ENCODE assay signal across 10 mouse cellular contexts in the genomic region with DNA sequence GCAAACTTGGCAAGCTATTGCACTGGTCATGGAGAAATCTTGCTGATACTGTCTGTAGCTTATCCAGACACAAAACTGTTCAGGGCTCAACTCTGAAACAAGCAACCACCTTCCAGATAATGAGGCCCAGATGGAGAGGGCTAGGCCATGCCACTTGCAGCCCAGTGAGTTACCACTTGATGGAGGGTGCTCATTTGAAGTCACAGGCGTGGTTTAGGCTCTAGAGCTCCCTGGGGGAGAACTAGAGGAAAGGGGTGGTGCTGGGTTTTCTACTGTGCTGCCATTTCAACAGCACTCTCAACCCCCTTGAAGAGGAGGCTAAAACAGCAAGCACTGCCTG. TPM values are rescaled to one million over a fixed set of nuclear protein-coding genes. Genes with fewer than 3 reads are reported as not detected.
DNase-seq lines count a peak whose midpoint lies in the region; ATAC-seq lines count a peak whose summit lies in the region.
"Had no signal": no experiment of that assay in that cellular context is flagged by ENCODE, and none has a peak within 500 bp of the region (broad histone marks: within the 10 kb centered on the region; RNA-seq: fewer than 3 reads in every experiment).

No protein-coding gene starts in this region.

- WGBS in heart, embryonic 10.5 days = 4% methylated on average over 1 of the region's 1 CpGs
- WGBS in midbrain, embryonic 10.5 days = 33% methylated on average over 1 of the region's 1 CpGs
- 48% methylated on average over 1 of the region's 1 CpGs for WGBS in midbrain, embryonic 11.5 days
- WGBS in limb, embryonic 10.5 days = 0% methylated on average over 1 of the region's 1 CpGs
- WGBS in stomach, embryonic 15.5 days = 31% methylated on average over 1 of the region's 1 CpGs

- peak overlapping the region; percentile 94 for H3K27ac ChIP-seq in heart, embryonic 10.5 days
- peak overlapping the region; percentile 69; the same call in 1 of the 2 replicates for H3K27ac ChIP-seq in midbrain, embryonic 10.5 days (replicated peaks)
- H3K27ac ChIP-seq in midbrain, embryonic 11.5 days (ENCODE audit: low read depth, low read length) = no peak overlapping the region; the same call in 1 of the 2 replicates
- peak overlapping the region; percentile 88 for H3K27ac ChIP-seq in limb, embryonic 10.5 days
- peak overlapping the region; percentile 89 for H3K27ac ChIP-seq in stomach, embryonic 15.5 days

- no peaks in the 10 kb centered on the region for H3K27me3 ChIP-seq in heart, embryonic 10.5 days (ENCODE audit: insufficient read depth, poor library complexity, severe bottlenecking)
- H3K27me3 ChIP-seq in midbrain, embryonic 10.5 days (ENCODE audit: low read depth, poor library complexity, severe bottlenecking) = no peaks in the 10 kb centered on the region
- H3K27me3 ChIP-seq in midbrain, embryonic 11.5 days (ENCODE audit: control insufficient read depth, insufficient read depth, low read length) = no peaks in the 10 kb centered on the region
- no peaks in the 10 kb centered on the region for H3K27me3 ChIP-seq in limb, embryonic 10.5 days (ENCODE audit: low read depth, poor library complexity, severe bottlenecking)
- no peaks in the 10 kb centered on the region for H3K27me3 ChIP-seq in stomach, embryonic 15.5 days (replicated peaks)

- DNase-seq in heart, embryonic 10.5 days (ENCODE audit: low spot score) = no peak
- no peak for DNase-seq in heart, adult 18-20 months
- no peak for DNase-seq in midbrain, embryonic 10.5 days (ENCODE audit: low spot score)
- DNase-seq in midbrain, embryonic 11.5 days (ENCODE audit: low spot score, missing footprints) = no peak
- peak; percentile 64 for DNase-seq in limb, embryonic 10.5 days (ENCODE audit: low spot score)
- DNase-seq in adrenal gland, adult (ENCODE audit: inconsistent age in 2 of 2, low spot score in 1 of 2) = no peak
- no peak for DNase-seq in frontal cortex, adult 2 months (ENCODE audit: extremely low spot score in 1 of 2, low spot score in 1 of 2)
- DNase-seq: gastrocnemius, postnatal 10 days had no signal

- peaks cover 30% of the 10 kb centered on the region for H3K36me3 ChIP-seq in heart, embryonic 10.5 days
- H3K36me3 ChIP-seq in midbrain, embryonic 10.5 days = peaks cover 61% of the 10 kb centered on the region
- no peaks in the 10 kb centered on the region for H3K36me3 ChIP-seq in midbrain, embryonic 11.5 days (ENCODE audit: control insufficient read depth, insufficient read depth, low read length)
- peaks cover 56% of the 10 kb centered on the region for H3K36me3 ChIP-seq in limb, embryonic 10.5 days
- no peaks in the 10 kb centered on the region for H3K36me3 ChIP-seq in stomach, embryonic 15.5 days

- H3K9ac ChIP-seq in midbrain, embryonic 11.5 days (ENCODE audit: low read length) = no peak overlapping the region
- no peak overlapping the region for H3K9ac ChIP-seq in stomach, embryonic 15.5 days

- H3K4me1 ChIP-seq in heart, embryonic 10.5 days = peaks cover 96% of the 10 kb centered on the region
- peaks cover 46% of the 10 kb centered on the region for H3K4me1 ChIP-seq in midbrain, embryonic 10.5 days
- H3K4me1 ChIP-seq in midbrain, embryonic 11.5 days (ENCODE audit: control insufficient read depth, insufficient read depth, low read length) = peaks cover 13% of the 10 kb centered on the region
- H3K4me1 ChIP-seq in limb, embryonic 10.5 days = peaks cover 87% of the 10 kb centered on the region
- H3K4me1 ChIP-seq in stomach, embryonic 15.5 days = peaks cover 66% of the 10 kb centered on the region

- no peaks in the 10 kb centered on the region for H3K9me3 ChIP-seq in heart, embryonic 10.5 days
- H3K9me3 ChIP-seq in midbrain, embryonic 10.5 days (replicated peaks) = no peaks in the 10 kb centered on the region
- H3K9me3 ChIP-seq in midbrain, embryonic 11.5 days (ENCODE audit: control insufficient read depth, low read length) = no peaks in the 10 kb centered on the region
- no peaks in the 10 kb centered on the region for H3K9me3 ChIP-seq in limb, embryonic 10.5 days (replicated peaks)
- no peaks in the 10 kb centered on the region for H3K9me3 ChIP-seq in stomach, embryonic 15.5 days

- H3K4me2 ChIP-seq in midbrain, embryonic 11.5 days = no peak overlapping the region
- no peak overlapping the region for H3K4me2 ChIP-seq in stomach, embryonic 15.5 days

- no peak for ATAC-seq in midbrain, embryonic 11.5 days (ENCODE audit: low FRiP score)
- no peak for ATAC-seq in stomach, embryonic 15.5 days (ENCODE audit: insufficient read depth, low FRiP score, low read depth)
- ATAC-seq: CD4-positive, CD25-positive, alpha-beta regulatory T cell, adult 4 months had no signal

- no peak overlapping the region for H3K4me3 ChIP-seq in heart, embryonic 10.5 days
- H3K4me3 ChIP-seq in midbrain, embryonic 10.5 days = no peak overlapping the region
- no peak overlapping the region for H3K4me3 ChIP-seq in midbrain, embryonic 11.5 days (ENCODE audit: low read depth, low read length)
- peak overlapping the region; percentile 20 for H3K4me3 ChIP-seq in limb, embryonic 10.5 days
- H3K4me3 ChIP-seq in stomach, embryonic 15.5 days (replicated peaks) = no peak overlapping the region

RNA-seq across cellular contexts. Expression of gene Actn4, which starts 15.9 kb away (rescaled TPM):
- 319 and 371 TPM in 2 replicates for polyA plus RNA-seq in heart, embryonic 10.5 days (2016; fragmentation: Nextera tagmentation; extraction: Ambion mirVana)
- 10 to 100 TPM; 64.7 to 66.4 TPM for total RNA-seq in heart, adult 18-20 months (2021)
- polyA plus RNA-seq in midbrain, embryonic 10.5 days (2016; fragmentation: Nextera tagmentation; extraction: Ambion mirVana) = 236 and 239 TPM in 2 replicates
- polyA plus RNA-seq in midbrain, embryonic 11.5 days (2014; fragmentation: Nextera tagmentation; extraction: Ambion mirVana) = 141 and 144 TPM in 2 replicates
- polyA plus RNA-seq in limb, embryonic 10.5 days (2016; fragmentation: Nextera tagmentation; extraction: Ambion mirVana) = 253 and 285 TPM in 2 replicates
- polyA plus RNA-seq in stomach, embryonic 15.5 days (2015; fragmentation: Nextera tagmentation; extraction: Ambion mirVana) = 319 and 341 TPM in 2 replicates
- 214 and 220 TPM in 2 replicates for polyA plus RNA-seq in frontal cortex, adult 2 months (2012; rRNA removed)

RNA-seq across cellular contexts. Expression of gene Eif3k, which starts 35.4 kb away (rescaled TPM):
- polyA plus RNA-seq in heart, embryonic 10.5 days (2016; fragmentation: Nextera tagmentation; extraction: Ambion mirVana) = 289 and 329 TPM in 2 replicates
- total RNA-seq in heart, adult 18-20 months (2021) = 100 to 1,000 TPM; 166 to 176 TPM
- polyA plus RNA-seq in midbrain, embryonic 10.5 days (2016; fragmentation: Nextera tagmentation; extraction: Ambion mirVana) = 402 and 429 TPM in 2 replicates
- 392 and 400 TPM in 2 replicates for polyA plus RNA-seq in midbrain, embryonic 11.5 days (2014; fragmentation: Nextera tagmentation; extraction: Ambion mirVana)
- polyA plus RNA-seq in limb, embryonic 10.5 days (2016; fragmentation: Nextera tagmentation; extraction: Ambion mirVana) = 446 and 467 TPM in 2 replicates
- 370 and 373 TPM in 2 replicates for polyA plus RNA-seq in stomach, embryonic 15.5 days (2015; fragmentation: Nextera tagmentation; extraction: Ambion mirVana)
- 311 and 352 TPM in 2 replicates for polyA plus RNA-seq in frontal cortex, adult 2 months (2012; rRNA removed)

RNA-seq across cellular contexts. Expression of gene Map4k1, which starts 35.6 kb away (rescaled TPM):
- 9.9 and 14.3 TPM in 2 replicates for polyA plus RNA-seq in heart, embryonic 10.5 days (2016; fragmentation: Nextera tagmentation; extraction: Ambion mirVana)
- 1 to 10 TPM in 1 of 2 experiments, under 1 TPM in 1; 0.45 to 4.2 TPM for total RNA-seq in heart, adult 18-20 months (2021)
- 7.9 and 11.4 TPM in 2 replicates for polyA plus RNA-seq in midbrain, embryonic 10.5 days (2016; fragmentation: Nextera tagmentation; extraction: Ambion mirVana)
- polyA plus RNA-seq in midbrain, embryonic 11.5 days (2014; fragmentation: Nextera tagmentation; extraction: Ambion mirVana) = 4.1 and 5.5 TPM in 2 replicates
- 18.9 and 19.4 TPM in 2 replicates for polyA plus RNA-seq in limb, embryonic 10.5 days (2016; fragmentation: Nextera tagmentation; extraction: Ambion mirVana)
- 7.8 and 9.3 TPM in 2 replicates for polyA plus RNA-seq in stomach, embryonic 15.5 days (2015; fragmentation: Nextera tagmentation; extraction: Ambion mirVana)
- polyA plus RNA-seq in frontal cortex, adult 2 months (2012; rRNA removed) = 3.1 and 3.8 TPM in 2 replicates
